In genomic region chr8:124520249-124521080, GRCm38 (mm10) we compare ENCODE assay signal across 8 mouse cellular contexts. TPM values are rescaled to one million over a fixed set of nuclear protein-coding genes. Genes with fewer than 3 reads are reported as not detected.
DNase-seq lines count a peak whose midpoint lies in the region; ATAC-seq and TF ChIP-seq lines count a peak whose summit lies in the region.

Cog2 (plus strand) TSS chr8:124520767.

- no peak within 1 kb of the TSS for H3K27ac ChIP-seq in ES-E14 (ENCODE audit: insufficient read depth, low read depth, low read length, poor library complexity, severe bottlenecking)
- H3K27ac ChIP-seq in forebrain, embryonic 15.5 days (replicated peaks), result no peak within 1 kb of the TSS

- peak; percentile 79 for TF ChIP-seq POLR2A in lung, adult 2 months (IDR thresholded peaks at IDR 0.05; ENCODE audit: borderline replicate concordance, extremely low read depth, low read depth, low read length)

- H3K4me2 ChIP-seq in forebrain, embryonic 15.5 days (replicated peaks), result peak within 1 kb of the TSS; percentile 81

- H3K4me1 ChIP-seq in ES-E14 (ENCODE audit: control insufficient read depth in 2 of 2, insufficient read depth in 2 of 2, low read length in 2 of 2, poor library complexity in 1 of 2), result peaks cover 0 to 2% of the 10 kb centered on the region in 2 experiments; a peak in 1 of 4 replicates
- H3K4me1 ChIP-seq in forebrain, embryonic 15.5 days, result peaks cover 19% of the 10 kb centered on the region
- H3K4me1 ChIP-seq in lung, adult 2 months (ENCODE audit: control insufficient read depth, insufficient read depth, low read length), result peaks cover 4% of the 10 kb centered on the region; the same call in 1 of the 2 replicates

- TF ChIP-seq CTCF in lung, adult 2 months (IDR thresholded peaks at IDR 0.05; ENCODE audit: insufficient read depth, low read length), result peak; percentile 68

- H3K9ac ChIP-seq in ES-E14 (ENCODE audit: insufficient read depth, low read depth, low read length, poor library complexity, severe bottlenecking), result peak within 1 kb of the TSS; percentile 80
- H3K9ac ChIP-seq in forebrain, embryonic 15.5 days (replicated peaks), result peak within 1 kb of the TSS; percentile 70

- in situ Hi-C loops in ES-E14 (cut with MboI; ENCODE audit: low sequenced_read_pairs in 2 of 2, unreplicated experiment in 2 of 2), result no loop called here

- intact Hi-C loops in heart, postnatal 25 days (cut with DNase I), result no loop called here

- peak; percentile 100 for ATAC-seq in forebrain, embryonic 15.5 days (replicated peaks)
- peak; percentile 97 for ATAC-seq in neutrophil, adult 5-6 weeks (ENCODE audit: extremely low read depth, insufficient number of reproducible peaks, low FRiP score, poor library complexity, severe bottlenecking)

- H3K27me3 ChIP-seq in forebrain, embryonic 15.5 days, result 0 out of 2 replicates have a peak, but pooled peaks cover 5% of the 10 kb centered on the region

- WGBS in forebrain, embryonic 15.5 days, result 9% methylated on average over 50 of the region's 50 CpGs
- 10% methylated on average over 50 of the region's 50 CpGs for WGBS in lung, adult 2 months

- H3K4me3 ChIP-seq in ES-E14 (ENCODE audit: insufficient read depth in 1 of 2, low read depth in 1 of 2, low read length in 2 of 2, poor library complexity in 1 of 2, severe bottlenecking in 1 of 2), result peak within 1 kb of the TSS; percentile 81 to 83
- H3K4me3 ChIP-seq in forebrain, embryonic 15.5 days, result peak within 1 kb of the TSS; percentile 69
- peak within 1 kb of the TSS; percentile 93 for H3K4me3 ChIP-seq in lung, adult 2 months (replicated peaks; ENCODE audit: extremely low read depth, low read depth, low read length)

- H3K36me3 ChIP-seq in ES-E14 (ENCODE audit: control insufficient read depth, insufficient read depth, low read length, poor library complexity, severe bottlenecking), result no peaks in the 10 kb centered on the region
- H3K36me3 ChIP-seq in forebrain, embryonic 15.5 days, result peaks cover 2% of the 10 kb centered on the region; the same call in 1 of the 2 replicates

- peak; percentile 88 for DNase-seq in ES-E14 (ENCODE audit: low read depth, low spot score)
- peak; percentile 90 for DNase-seq in cerebellum, adult 11-12 months
- peak; percentile 80 for DNase-seq in heart, postnatal 25 days (ENCODE audit: low spot score)
- peak; percentile 87 to 93 for DNase-seq in layer of hippocampus, adult 18-20 months (ENCODE audit: low spot score in 2 of 2)
- peak; percentile 86 for DNase-seq in lung, adult 2 months
- DNase-seq in thymus, adult 18-20 months, result peak; percentile 75 to 79

- H3K9me3 ChIP-seq in ES-E14 (ENCODE audit: control insufficient read depth, insufficient read depth, low read depth, low read length), result no peaks in the 10 kb centered on the region
- H3K9me3 ChIP-seq in forebrain, embryonic 15.5 days, result no peaks in the 10 kb centered on the region

TF ChIP-seq in ES-E14, 5 proteins besides CTCF, POLR2A, EP300 and RAD21:
- no peak for TF ChIP-seq ZC3H11A (IDR thresholded peaks at IDR 0.05; ENCODE audit: borderline replicate concordance, low read depth, low read length)
- no peak for TF ChIP-seq CHD2 (IDR thresholded peaks at IDR 0.05; ENCODE audit: low read depth, low read length)
- TF ChIP-seq HCFC1 (IDR thresholded peaks at IDR 0.05; ENCODE audit: borderline replicate concordance, insufficient read depth, low read length), result peak; percentile 69

RNA-seq across cellular contexts. Expression of gene Cog2, which starts in this region (rescaled TPM):
- total RNA-seq in ES-E14 (2012; rRNA removed), result 29.5 and 31.4 TPM in 2 replicates
- 38.1 and 40.0 TPM in 2 replicates for polyA plus RNA-seq in forebrain, embryonic 15.5 days (2015; fragmentation: Nextera tagmentation; extraction: Ambion mirVana)
- 10 to 100 TPM; 21.3 to 21.6 TPM for total RNA-seq in heart, postnatal 25 days (2021)
- 10 to 100 TPM; 40.6 to 43.8 TPM for total RNA-seq in layer of hippocampus, adult 18-20 months (2021)
- polyA plus RNA-seq in lung, adult 2 months (2012; rRNA removed), result 14.5 and 17.9 TPM in 2 replicates
- 26.2 and 27.5 TPM in 2 replicates for total RNA-seq in neutrophil, adult 5-6 weeks (2017)
